Mouse (Mus musculus) neural tube, embryonic 14.5 days (tissue): ENCODE data around the gene 1700003F12Rik. TPM values are rescaled to one million over a fixed set of nuclear protein-coding genes. Genes with fewer than 3 reads are reported as not detected.

Experiments used
- ATAC-seq: fragments of 200-750 bp; cut with Nextera tagmentation; 2 replicates; pipeline ENCODE4 v1.8.0; 2017; ENCODE audit warnings: low read depth, mild to moderate bottlenecking, moderate TSS enrichment, moderate library complexity
- H3K27ac ChIP-seq: fragments of 300-500 bp; sonication (generic); 2 replicates; pipeline ENCODE4 v1.5.1; 2014; ENCODE audit warnings: low read depth, mild to moderate bottlenecking, control low read depth, low read length, moderate library complexity, mixed read lengths
- H3K27me3 ChIP-seq: fragments of 300-500 bp; sonication (generic); 2 replicates; pipeline ENCODE4 v1.6.1; 2014; ENCODE audit warnings: low read length; ENCODE audit not compliant: control insufficient read depth, insufficient read depth
- H3K36me3 ChIP-seq: fragments of 300-500 bp; sonication (generic); 2 replicates; pipeline ENCODE4 v1.6.1; 2014; ENCODE audit warnings: low read length, mixed read lengths; ENCODE audit not compliant: control insufficient read depth, insufficient read depth
- H3K4me1 ChIP-seq: fragments of 300-500 bp; sonication (generic); 2 replicates; pipeline ENCODE4 v1.6.1; 2014; ENCODE audit warnings: low read length; ENCODE audit not compliant: control insufficient read depth, insufficient read depth
- H3K4me2 ChIP-seq: fragments of 300-500 bp; sonication (generic); 2 replicates; pipeline ENCODE4 v1.6.1; 2014; ENCODE audit warnings: mild to moderate bottlenecking, low read depth, low read length, control low read depth
- H3K4me3 ChIP-seq: fragments of 300-500 bp; sonication (generic); 2 replicates; pipeline ENCODE4 v1.5.1; 2014; ENCODE audit warnings: low read depth, low read length, control low read depth, mixed read lengths
- H3K9ac ChIP-seq: fragments of 300-500 bp; sonication (generic); replicated peaks from 2 replicates; pipeline ENCODE4 v1.6.1; 2014; ENCODE audit warnings: low read depth, mild to moderate bottlenecking, control low read depth, low read length, mixed read lengths
- H3K9me3 ChIP-seq: fragments of 300-500 bp; sonication (generic); 2 replicates; pipeline ENCODE4 v1.6.1; 2016; ENCODE audit warnings: low read length; ENCODE audit not compliant: control insufficient read depth
- WGBS: fragments of 180-500 bp; shearing (Covaris S2); extraction: QIAGEN DNeasy Blood & Tissue Kit; methylation state at CpG from one replicate; pipeline ENCODE4 v1.1.7; 2014; 5-methylcytosine and 5-hydroxymethylcytosine counted together
- polyA plus RNA-seq: library from polyadenylated mRNA; unstranded; fragments of >200 nt; fragmentation: Nextera tagmentation; extraction: Ambion mirVana; gene quantifications from 2 replicates; pipeline ENCODE4 v1.2.1, GENCODE M21; 2014

The 1700003F12Rik gene
- polyA plus RNA-seq, 1 experiment from 2014 or later: 1.6 TPM

GRCm38 (mm10) chr2:154539720-154540119 lies 7.2 kb upstream of the 1700003F12Rik start:
- no peaks in the 10 kb centered on the region for H3K27me3 ChIP-seq
- 64% methylated on average over 3 of the region's 3 CpGs for WGBS
- no peak overlapping the region for H3K4me3 ChIP-seq
- no peak overlapping the region for H3K27ac ChIP-seq
- H3K9me3 ChIP-seq: no peaks in the 10 kb centered on the region
- H3K9ac ChIP-seq: no peak overlapping the region
- H3K4me2 ChIP-seq: no peak overlapping the region
- peaks cover 7% of the 10 kb centered on the region; the same call in 1 of the 2 replicates for H3K4me1 ChIP-seq
- no peak for ATAC-seq
- H3K36me3 ChIP-seq: peaks cover 11% of the 10 kb centered on the region

DNA sequence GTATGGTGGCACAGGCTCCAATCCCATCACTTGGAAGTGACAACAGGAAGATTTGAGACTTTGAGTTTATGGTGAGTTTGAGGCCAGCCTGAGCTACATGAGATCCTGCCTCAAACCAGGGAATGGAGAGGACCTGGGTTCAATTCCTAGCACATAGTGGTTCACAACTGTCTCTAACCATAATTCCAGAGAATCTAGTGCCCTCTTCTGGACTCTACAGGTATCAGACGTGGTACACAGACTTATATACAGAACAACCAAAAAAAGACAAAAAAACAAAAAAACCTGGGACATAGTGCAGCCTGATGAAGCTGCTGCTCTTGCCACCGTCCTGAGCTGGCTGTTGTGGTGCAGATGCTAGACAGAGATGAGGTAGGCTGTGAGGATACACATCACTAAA lies 5.3 kb upstream of the 1700003F12Rik start:
- Histone ChIP-seq H3K9me3 (no peaks in the 10 kb centered on the region), H3K4me3 (no peak overlapping the region), H3K4me2 (no peak overlapping the region), H3K36me3 (peaks cover 3% of the 10 kb centered on the region), H3K27ac (no peak overlapping the region), H3K27me3 (no peaks in the 10 kb centered on the region), H3K9ac (no peak overlapping the region), H3K4me1 (peaks cover 7% of the 10 kb centered on the region; the same call in 1 of the 2 replicates)
- WGBS: 87% methylated on average over 2 of the region's 2 CpGs
- no peak for ATAC-seq

DNA sequence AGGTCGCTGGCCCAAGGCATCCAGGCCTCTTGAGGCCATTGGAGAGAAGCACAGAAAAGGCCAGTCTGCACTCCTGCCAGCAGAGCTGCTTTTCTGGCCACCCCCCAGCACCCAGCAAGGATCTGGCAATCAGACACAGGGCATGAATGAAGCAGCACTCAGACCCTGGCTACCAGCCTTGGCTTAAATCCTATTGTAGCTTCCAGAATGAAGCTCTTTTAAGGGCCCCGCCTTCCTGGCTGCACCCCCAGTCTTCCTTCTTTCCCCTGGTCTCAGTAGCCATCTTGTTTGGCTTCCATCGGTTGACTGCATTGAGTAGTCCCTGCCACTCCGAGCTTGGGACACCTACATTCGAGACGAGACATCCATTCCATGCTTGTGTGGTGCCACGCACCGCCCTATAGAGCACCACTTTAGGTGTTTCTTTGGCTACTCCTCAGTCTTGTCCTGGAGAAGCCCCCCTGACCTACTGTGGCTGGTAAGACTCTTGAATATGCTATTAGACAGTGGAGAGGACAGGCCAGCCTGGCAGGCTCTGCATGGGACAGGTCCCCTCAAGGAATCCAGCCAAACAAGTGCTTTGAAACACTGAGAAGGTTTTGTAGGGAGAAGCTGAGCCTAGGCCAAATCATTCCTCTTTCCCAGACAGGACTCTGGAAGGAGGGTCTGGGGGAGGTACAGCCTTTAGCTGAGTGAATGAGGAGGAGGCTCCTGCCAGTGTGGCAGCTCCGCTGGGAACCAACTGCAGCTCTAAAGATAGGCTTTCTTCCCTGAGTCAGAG lies 3.1 kb upstream of the 1700003F12Rik start:
- no peak overlapping the region for H3K9ac ChIP-seq
- peaks cover 4% of the 10 kb centered on the region; the same call in 1 of the 2 replicates for H3K4me1 ChIP-seq
- WGBS: 80% methylated on average over 9 of the region's 9 CpGs
- H3K4me2 ChIP-seq: no peak overlapping the region
- ATAC-seq: peak; percentile 44; the same call in 1 of the 2 replicates
- H3K36me3 ChIP-seq: no peaks in the 10 kb centered on the region
- H3K27ac ChIP-seq: peak overlapping the region; percentile 39; the same call in 1 of the 2 replicates
- no peaks in the 10 kb centered on the region for H3K27me3 ChIP-seq
- H3K9me3 ChIP-seq: no peaks in the 10 kb centered on the region
- H3K4me3 ChIP-seq: no peak overlapping the region

DNA sequence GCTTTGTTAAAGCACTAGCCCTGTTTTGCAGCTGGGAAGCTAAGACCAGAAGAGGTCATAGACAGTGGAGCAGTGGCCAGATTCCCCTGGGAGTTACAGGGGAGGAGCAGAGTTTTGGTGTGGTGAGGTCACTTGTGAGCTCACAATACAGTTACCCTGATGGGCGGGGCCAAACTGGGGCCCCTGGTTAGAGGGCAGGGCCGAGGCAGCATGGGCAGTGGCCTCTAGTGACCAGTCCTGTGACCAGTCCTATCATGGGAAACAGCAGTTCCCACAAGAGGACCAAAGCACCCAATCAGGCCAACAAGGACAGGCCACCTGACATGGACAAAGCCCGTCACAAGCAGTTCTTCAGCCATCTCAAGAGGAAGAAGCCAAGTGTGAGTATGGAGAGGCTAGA lies 1.8 kb downstream of the 1700003F12Rik start:
- 41% methylated on average over 3 of the region's 3 CpGs for WGBS
- no peaks in the 10 kb centered on the region for H3K9me3 ChIP-seq
- H3K4me2 ChIP-seq: no peak overlapping the region
- H3K9ac ChIP-seq: no peak overlapping the region
- ATAC-seq: no peak
- H3K27me3 ChIP-seq: peaks cover 2% of the 10 kb centered on the region; the same call in 1 of the 2 replicates
- H3K27ac ChIP-seq: no peak overlapping the region
- H3K36me3 ChIP-seq: no peaks in the 10 kb centered on the region
- peaks cover 9% of the 10 kb centered on the region; the same call in 1 of the 2 replicates for H3K4me1 ChIP-seq
- no peak overlapping the region for H3K4me3 ChIP-seq

- peak overlapping the region; percentile 37 for H3K4me3 ChIP-seq
- H3K4me1 ChIP-seq: peaks cover 9% of the 10 kb centered on the region; the same call in 1 of the 2 replicates
- no peaks in the 10 kb centered on the region for H3K36me3 ChIP-seq
- WGBS: 4% methylated on average over 39 of the region's 48 CpGs
- ATAC-seq: peak; percentile 68
- peak overlapping the region; percentile 85 for H3K4me2 ChIP-seq
- H3K27me3 ChIP-seq: peaks cover 2% of the 10 kb centered on the region; the same call in 1 of the 2 replicates
- peak overlapping the region; percentile 54 for H3K9ac ChIP-seq
- no peak overlapping the region for H3K27ac ChIP-seq
- H3K9me3 ChIP-seq: no peaks in the 10 kb centered on the region
Measured at GRCm38 (mm10) chr2:154549127-154549885, 2.4 kb downstream of the 1700003F12Rik start.

DNA sequence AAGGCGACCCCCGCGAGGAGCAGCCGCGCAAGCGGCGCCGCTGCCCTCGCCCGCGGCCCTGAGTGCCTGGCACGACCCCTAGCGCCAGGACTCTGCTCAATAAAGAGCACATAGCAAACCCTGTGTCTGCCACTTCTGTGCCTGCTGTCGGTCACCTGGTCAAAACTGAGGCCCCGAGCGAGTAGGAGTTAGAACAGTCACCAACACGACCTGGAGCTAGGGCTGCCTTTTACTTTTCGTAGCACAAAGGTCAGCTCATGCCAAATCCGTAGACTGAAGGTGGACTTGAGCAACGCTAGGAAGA lies 3.0 kb downstream of the 1700003F12Rik start:
- Histone ChIP-seq H3K27ac (no peak overlapping the region), H3K4me1 (peaks cover 9% of the 10 kb centered on the region; the same call in 1 of the 2 replicates), H3K36me3 (no peaks in the 10 kb centered on the region), H3K9ac (no peak overlapping the region), H3K4me2 (peak overlapping the region; percentile 85), H3K27me3 (peaks cover 2% of the 10 kb centered on the region; the same call in 1 of the 2 replicates), H3K4me3 (peak overlapping the region; percentile 37), H3K9me3 (no peaks in the 10 kb centered on the region)
- whole genome bisulfite sequencing: 13% methylated on average over 19 of the region's 20 CpGs
- ATAC-seq: no peak

- Histone ChIP-seq H3K36me3 (no peaks in the 10 kb centered on the region), H3K27ac (no peak overlapping the region), H3K4me2 (no peak overlapping the region), H3K4me1 (peaks cover 9% of the 10 kb centered on the region; the same call in 1 of the 2 replicates), H3K9ac (no peak overlapping the region), H3K4me3 (no peak overlapping the region), H3K9me3 (no peaks in the 10 kb centered on the region), H3K27me3 (peaks cover 2% of the 10 kb centered on the region; the same call in 1 of the 2 replicates)
- no peak for ATAC-seq
- 82% methylated on average over 2 of the region's 2 CpGs for WGBS
Measured at GRCm38 (mm10) chr2:154550937-154551336, 4.1 kb downstream of the 1700003F12Rik start.

- peak within 1 kb of the TSS; percentile 35; the same call in 1 of the 2 replicates for H3K27ac ChIP-seq
- H3K4me1 ChIP-seq: peaks cover 9% of the 10 kb centered on the region; the same call in 1 of the 2 replicates
- H3K9ac ChIP-seq: no peak within 1 kb of the TSS
- ATAC-seq: no peak
- H3K4me2 ChIP-seq: peak within 1 kb of the TSS; percentile 4; the same call in 1 of the 2 replicates
- H3K27me3 ChIP-seq: peaks cover 2% of the 10 kb centered on the region; the same call in 1 of the 2 replicates
- H3K36me3 ChIP-seq: no peaks in the 10 kb centered on the region
- 86% methylated on average over 4 of the region's 4 CpGs for WGBS
- no peak within 1 kb of the TSS for H3K4me3 ChIP-seq
- no peaks in the 10 kb centered on the region for H3K9me3 ChIP-seq
Measured at GRCm38 (mm10) chr2:154551476-154551875, 4.6 kb downstream of the 1700003F12Rik start, which contains the start of gene Actl10. TSS of gene Actl10 (plus strand) at chr2:154551776.
